19 mouse cellular contexts compared by ENCODE assay signal in the genomic region with DNA sequence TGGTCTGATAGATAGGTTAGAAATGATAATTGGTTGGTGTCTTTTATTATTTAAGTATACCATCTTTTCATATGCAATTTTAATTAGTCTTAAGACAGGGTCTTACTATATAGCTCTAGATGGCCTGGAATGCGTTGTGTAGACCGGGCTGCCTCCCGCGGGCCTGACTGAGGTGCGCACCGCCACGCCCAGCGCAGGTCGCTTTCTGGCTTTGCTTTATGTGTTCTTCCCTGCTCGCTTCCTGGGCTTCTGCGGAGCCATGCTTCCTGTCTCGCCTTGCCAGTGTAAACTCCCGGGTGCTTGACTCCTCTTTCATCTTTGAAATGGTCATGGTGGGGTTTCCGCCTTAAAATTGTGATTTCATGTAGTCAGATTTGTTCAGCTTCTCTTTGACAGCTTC. TPM values are rescaled to one million over a fixed set of nuclear protein-coding genes. Genes with fewer than 3 reads are reported as not detected.
A peak's percentile ranks its signal among the peaks of the same experiment; 100 is the strongest.
DNase-seq lines count a peak whose midpoint lies in the region; ATAC-seq and TF ChIP-seq lines count a peak whose summit lies in the region.
"Had no signal": no experiment of that assay in that cellular context is flagged by ENCODE, and none has a peak within 500 bp of the region (broad histone marks: within the 10 kb centered on the region; RNA-seq: fewer than 3 reads in every experiment).

No protein-coding gene starts in this region.

- DNase-seq in liver, adult 2 months (ENCODE audit: extremely low read depth, low read depth, low spot score), result no peak
- peak; percentile 17 for DNase-seq in lung, postnatal 0 days (ENCODE audit: low spot score)
- peak; percentile 24 to 58 for DNase-seq in lung, postnatal 4 days
- DNase-seq in adrenal gland, adult 2 months, result no peak
- DNase-seq in spleen, postnatal 36 days (ENCODE audit: low spot score in 2 of 2), result no peak
- DNase-seq: adrenal gland, postnatal 10 days; cerebellum, adult 11 months; cerebellum, adult 8-10 months; cerebellum, postnatal 14 days; forebrain, postnatal 0 days; gastrocnemius, postnatal 14 days; heart, postnatal 36 days had no signal

- no peak for TF ChIP-seq CTCF in liver, adult 2 months (IDR thresholded peaks at IDR 0.05; ENCODE audit: low read depth, low read length)
- no peak for TF ChIP-seq CTCF in E14TG2a.4 (conservative IDR thresholded peaks at IDR 0.05; ENCODE audit: low read length)
- TF ChIP-seq CTCF in lung, postnatal 0 days (IDR thresholded peaks at IDR 0.05), result no peak

- peaks cover 5% of the 10 kb centered on the region for H3K4me1 ChIP-seq in liver, adult 2 months (ENCODE audit: control insufficient read depth, insufficient read depth, low read length)
- peaks cover 30% of the 10 kb centered on the region for H3K4me1 ChIP-seq in liver, embryonic 12.5 days
- peaks cover 58% of the 10 kb centered on the region for H3K4me1 ChIP-seq in E14TG2a.4 (replicated peaks; ENCODE audit: low read depth, low read length)
- H3K4me1 ChIP-seq in lung, postnatal 0 days (ENCODE audit: insufficient read depth, low read depth, low read length), result peaks cover 5% of the 10 kb centered on the region; the same call in 1 of the 2 replicates

- H3K79me2 ChIP-seq in liver, adult 2 months (ENCODE audit: control insufficient read depth, insufficient read depth, low read length), result peaks cover 28% of the 10 kb centered on the region; the same call in 1 of the 2 replicates

- H3K4me3 ChIP-seq in liver, adult 2 months (ENCODE audit: insufficient read depth, low read depth, low read length), result peak overlapping the region; percentile 13; the same call in 1 of the 2 replicates
- no peak overlapping the region for H3K4me3 ChIP-seq in liver, embryonic 12.5 days
- H3K4me3 ChIP-seq in E14TG2a.4 (replicated peaks; ENCODE audit: low read length), result peak overlapping the region; percentile 45
- no peak overlapping the region for H3K4me3 ChIP-seq in lung, postnatal 0 days (ENCODE audit: low read depth, low read length)
- H3K4me3 ChIP-seq: forebrain, embryonic 13.5 days; heart, embryonic 13.5 days; hindbrain, embryonic 12.5 days had no signal

- H3K27me3 ChIP-seq in liver, adult 2 months (ENCODE audit: control insufficient read depth, insufficient read depth, low read length), result no peaks in the 10 kb centered on the region
- no peaks in the 10 kb centered on the region for H3K27me3 ChIP-seq in liver, embryonic 12.5 days (replicated peaks)
- no peaks in the 10 kb centered on the region for H3K27me3 ChIP-seq in E14TG2a.4 (ENCODE audit: insufficient read depth, low read length)
- H3K27me3 ChIP-seq in lung, postnatal 0 days (replicated peaks; ENCODE audit: insufficient read depth, low read length), result no peaks in the 10 kb centered on the region
- H3K27me3 ChIP-seq: forebrain, embryonic 13.5 days; heart, embryonic 13.5 days; hindbrain, embryonic 12.5 days; Patski had no signal

- TF ChIP-seq EP300 in lung, postnatal 0 days (IDR thresholded peaks at IDR 0.05), result 0 out of 2 replicates have a peak, but pooled peaks have one; percentile 36

- 87% methylated on average over 14 of the region's 14 CpGs for WGBS in liver, adult 2 months
- WGBS in liver, embryonic 12.5 days (ENCODE audit: insufficient replicate concordance), result 87% methylated on average over 14 of the region's 14 CpGs
- WGBS in lung, postnatal 0 days, result 48% methylated on average over 14 of the region's 14 CpGs

- TF ChIP-seq POLR2A in liver, adult 2 months (IDR thresholded peaks at IDR 0.05; ENCODE audit: extremely low read depth, insufficient read depth, low read length), result no peak

- H3K27ac ChIP-seq in liver, adult 2 months (replicated peaks; ENCODE audit: insufficient read depth, low read depth, low read length), result no peak overlapping the region
- H3K27ac ChIP-seq in liver, embryonic 12.5 days, result no peak overlapping the region
- no peak overlapping the region for H3K27ac ChIP-seq in lung, postnatal 0 days (ENCODE audit: low read length)
- H3K27ac ChIP-seq: forebrain, embryonic 13.5 days; heart, embryonic 13.5 days; hindbrain, embryonic 12.5 days had no signal

- no peak overlapping the region for H3K4me2 ChIP-seq in liver, embryonic 12.5 days
- H3K4me2 ChIP-seq in lung, postnatal 0 days (replicated peaks; ENCODE audit: low read depth, low read length), result peak overlapping the region; percentile 27; the same call in 1 of the 2 replicates
- H3K4me2 ChIP-seq: forebrain, embryonic 13.5 days; heart, embryonic 13.5 days; hindbrain, embryonic 12.5 days had no signal

- H3K9me3 ChIP-seq in liver, embryonic 12.5 days (replicated peaks), result no peaks in the 10 kb centered on the region
- H3K9me3 ChIP-seq in E14TG2a.4 (ENCODE audit: low read length), result no peaks in the 10 kb centered on the region
- H3K9me3 ChIP-seq in lung, postnatal 0 days (ENCODE audit: low read length), result no peaks in the 10 kb centered on the region
- H3K9me3 ChIP-seq: forebrain, embryonic 13.5 days; heart, embryonic 13.5 days; hindbrain, embryonic 12.5 days had no signal

- ATAC-seq in liver, embryonic 12.5 days, result no peak
- ATAC-seq in lung, postnatal 0 days, result no peak; the same call in 1 of the 2 replicates
- ATAC-seq: forebrain, embryonic 13.5 days; forebrain, postnatal 0 days; hindbrain, embryonic 16.5 days; Patski had no signal

- H3K9ac ChIP-seq in liver, adult 2 months (ENCODE audit: low read depth, low read length), result no peak overlapping the region
- H3K9ac ChIP-seq in liver, embryonic 12.5 days, result no peak overlapping the region
- H3K9ac ChIP-seq in lung, postnatal 0 days (replicated peaks; ENCODE audit: low read depth), result no peak overlapping the region
- H3K9ac ChIP-seq: forebrain, embryonic 13.5 days; forebrain, postnatal 0 days; heart, embryonic 13.5 days; hindbrain, embryonic 12.5 days had no signal

- H3K36me3 ChIP-seq in liver, adult 2 months (ENCODE audit: control insufficient read depth, insufficient read depth, low read length), result no peaks in the 10 kb centered on the region
- H3K36me3 ChIP-seq in liver, embryonic 12.5 days, result peaks cover 25% of the 10 kb centered on the region
- peaks cover 56% of the 10 kb centered on the region for H3K36me3 ChIP-seq in E14TG2a.4 (ENCODE audit: insufficient read depth, low read length)
- no peaks in the 10 kb centered on the region for H3K36me3 ChIP-seq in lung, postnatal 0 days (ENCODE audit: insufficient read depth, low read length)
- H3K36me3 ChIP-seq: hindbrain, embryonic 12.5 days had no signal

RNA-seq across cellular contexts. Expression of a gene that starts 4.9 kb away (rescaled TPM):
- total RNA-seq in liver, adult 2 months (2014; rRNA removed), result 4.2 and 4.4 TPM in 2 replicates
- 7.3 and 7.8 TPM in 2 replicates for polyA plus RNA-seq in liver, adult 2 months (2012; rRNA removed)
- polyA plus RNA-seq in liver, embryonic 12.5 days (2016; fragmentation: Nextera tagmentation; extraction: Ambion mirVana), result 29.5 and 30.1 TPM in 2 replicates
- polyA plus RNA-seq in lung, postnatal 0 days (2015; fragmentation: Nextera tagmentation; extraction: Ambion mirVana), result 29.0 and 31.3 TPM in 2 replicates
- total RNA-seq in adrenal gland, adult 2 months (2021), result 10 to 100 TPM; 23.4 to 32.5 TPM
- 42.9 and 47.6 TPM in 2 replicates for polyA plus RNA-seq in adrenal gland, adult 2 months (2012; rRNA removed)

RNA-seq across cellular contexts. Expression of a gene that starts 11.9 kb away (rescaled TPM):
- 0.13 and 0.18 TPM in 2 replicates for total RNA-seq in liver, adult 2 months (2014; rRNA removed)
- polyA plus RNA-seq in liver, adult 2 months (2012; rRNA removed), result 0.15 TPM in 2 replicates
- 0.97 and 1.2 TPM in 2 replicates for polyA plus RNA-seq in liver, embryonic 12.5 days (2016; fragmentation: Nextera tagmentation; extraction: Ambion mirVana)
- polyA plus RNA-seq in lung, postnatal 0 days (2015; fragmentation: Nextera tagmentation; extraction: Ambion mirVana), result 3.3 and 4.0 TPM in 2 replicates
- 10 to 100 TPM; 20.7 to 43.3 TPM for total RNA-seq in adrenal gland, adult 2 months (2021)
- polyA plus RNA-seq in adrenal gland, adult 2 months (2012; rRNA removed), result 24.8 and 31.6 TPM in 2 replicates

Comparison
In these comparisons a context has a peak if more than half of its experiments do, and no peak if none do; other contexts are left out.
1. H3K4me3 ChIP-seq: peak in liver, adult 2 months (single experiment) and E14TG2a.4 (single experiment); none in liver, embryonic 12.5 days (single experiment) and lung, postnatal 0 days (single experiment).
2. DNase-seq: peak in lung, postnatal 0 days (single experiment) and lung, postnatal 4 days (2 of 2); none in liver, adult 2 months (single experiment), adrenal gland, adult 2 months (single experiment) and spleen, postnatal 36 days (0 of 2).